Mouse (Mus musculus): ENCODE data around the gene Unc5b. TPM values are rescaled to one million over a fixed set of nuclear protein-coding genes. Genes with fewer than 3 reads are reported as not detected.

Gene Unc5b
- polyA plus RNA-seq, 1 experiment from 2014 or later, result 7.3 TPM

Other genes with a start within 250 kb of the Unc5b start
- gene Cdh23, start 135.1 kb downstream of the Unc5b start, polyA plus RNA-seq (2015; fragmentation: Nextera tagmentation; extraction: Ambion mirVana), result 0.34 and 0.36 TPM in 2 replicates
- 8.9 and 10.2 TPM in 2 replicates for gene Slc29a3, start 78.8 kb downstream of the Unc5b start, polyA plus RNA-seq (2015; fragmentation: Nextera tagmentation; extraction: Ambion mirVana)